ENCODE assay signal across 14 mouse cellular contexts in genomic region chr9:16437805-16438204, GRCm38 (mm10).
DNase-seq lines count a peak whose midpoint lies in the region; ATAC-seq lines count a peak whose summit lies in the region.
"Had no signal": no experiment of that assay in that cellular context is flagged by ENCODE, and none has a peak within 500 bp of the region (broad histone marks: within the 10 kb centered on the region; RNA-seq: fewer than 3 reads in every experiment).

No protein-coding gene starts in this region.

- no peak overlapping the region for H3K9ac ChIP-seq in forebrain, embryonic 11.5 days (ENCODE audit: low read length)
- no peak overlapping the region for H3K9ac ChIP-seq in hindbrain, embryonic 15.5 days
- H3K9ac ChIP-seq in neural tube, embryonic 12.5 days, result no peak overlapping the region
- H3K9ac ChIP-seq in kidney, embryonic 16.5 days (replicated peaks; ENCODE audit: low read length), result no peak overlapping the region
- H3K9ac ChIP-seq: limb, embryonic 12.5 days; lung, embryonic 14.5 days had no signal

- H3K36me3 ChIP-seq in forebrain, embryonic 11.5 days (ENCODE audit: control insufficient read depth, insufficient read depth, low read length), result no peaks in the 10 kb centered on the region
- H3K36me3 ChIP-seq in hindbrain, embryonic 15.5 days, result no peaks in the 10 kb centered on the region
- H3K36me3 ChIP-seq in neural tube, embryonic 12.5 days, result no peaks in the 10 kb centered on the region
- H3K36me3 ChIP-seq in kidney, embryonic 16.5 days (ENCODE audit: insufficient read depth, low read length), result no peaks in the 10 kb centered on the region
- H3K36me3 ChIP-seq: limb, embryonic 12.5 days had no signal

- 4% methylated on average over 5 of the region's 5 CpGs for WGBS in forebrain, embryonic 11.5 days
- WGBS in hindbrain, embryonic 15.5 days, result 5% methylated on average over 5 of the region's 5 CpGs
- WGBS in neural tube, embryonic 12.5 days, result 7% methylated on average over 5 of the region's 5 CpGs
- 49% methylated on average over 5 of the region's 5 CpGs for WGBS in kidney, embryonic 16.5 days

- peak; percentile 75 for DNase-seq in embryo, embryonic 10.5 days (ENCODE audit: low spot score)
- DNase-seq in forebrain, embryonic 11.5 days (ENCODE audit: low spot score), result peak; percentile 62
- DNase-seq in kidney, postnatal 10 days, result no peak
- no peak for DNase-seq in left cerebral cortex, postnatal 14 days (ENCODE audit: low spot score in 2 of 2)
- DNase-seq in heart, postnatal 36 days, result no peak
- DNase-seq: cerebellum, adult 2 months; gastrocnemius, postnatal 10 days; lung, embryonic 14.5 days; right cerebral cortex, adult 18-20 months had no signal

- no peak overlapping the region for H3K4me3 ChIP-seq in forebrain, embryonic 11.5 days (ENCODE audit: low read depth, low read length)
- H3K4me3 ChIP-seq in hindbrain, embryonic 15.5 days, result no peak overlapping the region
- no peak overlapping the region for H3K4me3 ChIP-seq in neural tube, embryonic 12.5 days
- no peak overlapping the region for H3K4me3 ChIP-seq in kidney, embryonic 16.5 days (ENCODE audit: low read length)
- H3K4me3 ChIP-seq: limb, embryonic 12.5 days had no signal

- H3K4me1 ChIP-seq in forebrain, embryonic 11.5 days (replicated peaks; ENCODE audit: control insufficient read depth, insufficient read depth, low read length), result peaks cover 6% of the 10 kb centered on the region
- peaks cover 50% of the 10 kb centered on the region for H3K4me1 ChIP-seq in hindbrain, embryonic 15.5 days (replicated peaks)
- H3K4me1 ChIP-seq in neural tube, embryonic 12.5 days, result peaks cover 36% of the 10 kb centered on the region
- no peaks in the 10 kb centered on the region for H3K4me1 ChIP-seq in kidney, embryonic 16.5 days (ENCODE audit: insufficient read depth, low read length)
- H3K4me1 ChIP-seq: limb, embryonic 12.5 days had no signal

- H3K27me3 ChIP-seq in forebrain, embryonic 11.5 days (ENCODE audit: control insufficient read depth, insufficient read depth, low read length), result no peaks in the 10 kb centered on the region
- H3K27me3 ChIP-seq in hindbrain, embryonic 15.5 days, result no peaks in the 10 kb centered on the region
- H3K27me3 ChIP-seq in neural tube, embryonic 12.5 days (replicated peaks), result no peaks in the 10 kb centered on the region
- no peaks in the 10 kb centered on the region for H3K27me3 ChIP-seq in kidney, embryonic 16.5 days (ENCODE audit: insufficient read depth, low read length)
- H3K27me3 ChIP-seq: limb, embryonic 12.5 days had no signal

- H3K9me3 ChIP-seq in forebrain, embryonic 11.5 days (ENCODE audit: control insufficient read depth, low read length), result no peaks in the 10 kb centered on the region
- no peaks in the 10 kb centered on the region for H3K9me3 ChIP-seq in hindbrain, embryonic 15.5 days
- H3K9me3 ChIP-seq in neural tube, embryonic 12.5 days, result no peaks in the 10 kb centered on the region
- H3K9me3 ChIP-seq in kidney, embryonic 16.5 days (ENCODE audit: low read length), result no peaks in the 10 kb centered on the region
- H3K9me3 ChIP-seq: limb, embryonic 12.5 days had no signal

- ATAC-seq in forebrain, embryonic 11.5 days (replicated peaks; ENCODE audit: low FRiP score), result peak; percentile 80
- no peak for ATAC-seq in hindbrain, embryonic 15.5 days (ENCODE audit: low FRiP score, low read depth)
- ATAC-seq in neural tube, embryonic 12.5 days (ENCODE audit: low FRiP score, low read depth), result peak; percentile 63
- ATAC-seq in kidney, embryonic 16.5 days (ENCODE audit: low FRiP score, low TSS enrichment), result no peak
- ATAC-seq: intestine, postnatal 0 days had no signal

- intact Hi-C loops in left cerebral cortex, postnatal 14 days (cut with DNase I), result no loop called here
- intact Hi-C loops in heart, postnatal 36 days (cut with DNase I), result no loop called here

- peak overlapping the region; percentile 19 for H3K27ac ChIP-seq in forebrain, embryonic 11.5 days (ENCODE audit: low read depth, low read length)
- peak overlapping the region; percentile 27 for H3K27ac ChIP-seq in hindbrain, embryonic 15.5 days (replicated peaks)
- H3K27ac ChIP-seq in neural tube, embryonic 12.5 days, result no peak overlapping the region; the same call in 1 of the 2 replicates
- H3K27ac ChIP-seq in kidney, embryonic 16.5 days (ENCODE audit: low read length), result no peak overlapping the region
- H3K27ac ChIP-seq: limb, embryonic 12.5 days had no signal

- no peak overlapping the region for H3K4me2 ChIP-seq in forebrain, embryonic 11.5 days (ENCODE audit: low read depth, low read length, severe bottlenecking)
- H3K4me2 ChIP-seq in hindbrain, embryonic 15.5 days, result 0 out of 2 replicates have a peak overlapping the region, but pooled peaks have one; percentile 8
- peak overlapping the region; percentile 27 for H3K4me2 ChIP-seq in neural tube, embryonic 12.5 days (replicated peaks)
- H3K4me2 ChIP-seq in kidney, embryonic 16.5 days (replicated peaks; ENCODE audit: low read depth, low read length), result no peak overlapping the region
- H3K4me2 ChIP-seq: limb, embryonic 12.5 days; lung, embryonic 14.5 days had no signal

Comparison
In these comparisons a context has a peak if more than half of its experiments do, and no peak if none do; other contexts are left out.
1. DNase-seq: peak in embryo, embryonic 10.5 days (single experiment) and forebrain, embryonic 11.5 days (single experiment); none in kidney, postnatal 10 days (single experiment), left cerebral cortex, postnatal 14 days (0 of 2) and heart, postnatal 36 days (0 of 2).
2. ATAC-seq: peak in forebrain, embryonic 11.5 days (single experiment) and neural tube, embryonic 12.5 days (single experiment); none in hindbrain, embryonic 15.5 days (single experiment) and kidney, embryonic 16.5 days (single experiment).
3. H3K27ac ChIP-seq: peak in forebrain, embryonic 11.5 days (single experiment) and hindbrain, embryonic 15.5 days (single experiment); none in neural tube, embryonic 12.5 days (single experiment) and kidney, embryonic 16.5 days (single experiment).
4. H3K4me2 ChIP-seq: peak in hindbrain, embryonic 15.5 days (single experiment) and neural tube, embryonic 12.5 days (single experiment); none in forebrain, embryonic 11.5 days (single experiment) and kidney, embryonic 16.5 days (single experiment).